Mouse (Mus musculus) testis, postnatal 14 days (tissue): ENCODE measurements around the gene Tcea3.

Source experiments
- DNase-seq: peaks from one replicate; pipeline ENCODE4 v3.0.0; 2021; ENCODE audit warnings: low spot score

Gene Tcea3

GRCm38 (mm10) chr4:136247729-136248463 lies at the start of gene Tcea3:
Gene Tcea3 (plus strand): TSS chr4:136247729.
- DNase-seq: peak; percentile 40

- DNase-seq: no peak
Measured at GRCm38 (mm10) chr4:136198846-136199245, 48.7 kb upstream of the Tcea3 start.

GRCm38 (mm10) chr4:136199562-136200292 lies 47.8 kb upstream of the Tcea3 start:
- DNase-seq: no peak

GRCm38 (mm10) chr4:136202509-136202908 lies 45.0 kb upstream of the Tcea3 start:
- peak; percentile 75 for DNase-seq

GRCm38 (mm10) chr4:136204775-136205174 lies 42.8 kb upstream of the Tcea3 start:
- no peak for DNase-seq

- peak; percentile 95 for DNase-seq
Measured at GRCm38 (mm10) chr4:136206033-136206893, 41.3 kb upstream of the Tcea3 start, which contains the start of gene Asap3. Gene Asap3 (plus strand): TSS chr4:136206365.

- DNase-seq: no peak
Measured at GRCm38 (mm10) chr4:136206943-136207342, 40.6 kb upstream of the Tcea3 start.

- no peak for DNase-seq
Measured at GRCm38 (mm10) chr4:136210931-136211330, 36.6 kb upstream of the Tcea3 start.

- DNase-seq: no peak
Measured at GRCm38 (mm10) chr4:136213629-136214028, 33.9 kb upstream of the Tcea3 start.

GRCm38 (mm10) chr4:136214828-136215227 lies 32.7 kb upstream of the Tcea3 start:
- no peak for DNase-seq

GRCm38 (mm10) chr4:136215576-136215975 lies 32.0 kb upstream of the Tcea3 start:
- DNase-seq: no peak

- no peak for DNase-seq
Measured at GRCm38 (mm10) chr4:136217063-136217462, 30.5 kb upstream of the Tcea3 start.

- peak; percentile 71 for DNase-seq
Measured at GRCm38 (mm10) chr4:136218595-136219214, 28.8 kb upstream of the Tcea3 start.

GRCm38 (mm10) chr4:136220133-136220775 lies 27.3 kb upstream of the Tcea3 start:
- DNase-seq: no peak

GRCm38 (mm10) chr4:136223549-136224239 lies 23.8 kb upstream of the Tcea3 start:
- DNase-seq: no peak

GRCm38 (mm10) chr4:136224240-136224559 lies 23.3 kb upstream of the Tcea3 start:
- DNase-seq: no peak

- no peak for DNase-seq
Measured at GRCm38 (mm10) chr4:136224677-136225460, 22.7 kb upstream of the Tcea3 start.

- no peak for DNase-seq
Measured at GRCm38 (mm10) chr4:136227408-136227807, 20.1 kb upstream of the Tcea3 start.

GRCm38 (mm10) chr4:136228640-136229039 lies 18.9 kb upstream of the Tcea3 start:
- DNase-seq: no peak

- DNase-seq: no peak
Measured at GRCm38 (mm10) chr4:136238669-136239068, 8.9 kb upstream of the Tcea3 start.
